Mouse (Mus musculus) regulatory T cell (primary cell): ENCODE measurements around the gene Ubxn7.

Source experiments
- in situ Hi-C: fragments of 300-600 bp; cut with MboI, MseI; formaldehyde crosslinking; loops from one replicate; pipeline ENCODE4 v1.15.1; 2025; ENCODE audit warnings: high pct_unique_total_duplicates

Ubxn7 gene

DNA sequence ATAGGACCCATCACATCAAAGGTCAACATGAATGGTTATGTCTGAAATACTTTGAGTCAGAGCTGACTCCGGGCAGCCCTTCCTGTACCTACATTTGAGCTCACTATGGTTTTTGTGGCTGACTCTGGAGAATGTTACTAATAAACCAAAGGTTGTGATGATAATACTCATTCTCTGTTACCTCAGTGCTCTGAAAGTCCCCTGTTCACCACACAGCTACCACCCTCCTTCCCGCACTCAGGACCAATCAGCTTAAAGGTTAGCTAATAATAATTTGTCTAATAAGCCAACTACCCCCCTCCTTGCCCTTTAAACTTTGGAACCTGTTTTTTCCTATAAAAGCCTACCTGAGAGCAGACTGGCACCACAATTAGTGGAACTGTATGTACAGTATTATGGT is 47.5 kb downstream of the Ubxn7 start:
- in situ Hi-C loops = no loop called here

DNA sequence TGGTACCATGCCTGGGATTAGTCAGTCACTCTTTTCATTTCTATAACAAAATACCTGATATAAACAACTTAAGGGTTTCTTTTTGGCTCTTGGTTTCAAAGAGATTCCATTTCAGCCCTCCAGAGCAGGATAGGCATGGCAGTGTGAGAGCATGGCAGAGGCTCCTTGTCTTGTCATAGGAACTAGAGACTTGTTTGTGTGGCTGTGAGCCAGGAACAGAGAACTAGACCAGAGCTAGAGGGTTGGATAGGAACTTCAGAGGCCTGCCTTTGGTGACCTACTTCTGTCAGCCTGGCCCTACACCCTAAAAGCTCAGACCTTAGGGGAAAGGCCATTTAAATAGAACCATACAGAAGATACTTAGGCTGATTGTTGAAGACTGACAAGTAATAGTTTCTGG is 50.8 kb downstream of the Ubxn7 start:
- in situ Hi-C loops = no loop called here

DNA sequence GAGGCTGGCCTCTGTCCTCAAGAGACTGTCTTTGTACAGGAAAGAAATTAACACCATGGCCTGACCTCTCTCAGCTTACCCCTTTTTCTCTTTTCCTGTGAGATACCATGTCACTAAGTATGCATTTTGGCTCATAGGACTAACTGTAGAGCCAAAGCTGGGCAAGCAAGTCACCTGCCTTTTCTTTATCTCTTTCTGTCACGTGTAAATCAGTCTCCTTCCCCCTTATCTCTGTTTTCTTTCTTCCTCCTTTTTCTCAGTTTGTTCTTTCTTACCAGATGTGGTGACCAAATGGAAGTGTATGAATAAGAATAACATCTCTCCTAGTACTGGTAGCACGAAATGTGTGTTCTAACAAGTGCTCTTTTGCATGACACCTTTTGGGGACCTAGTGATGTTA is 52.8 kb downstream of the Ubxn7 start:
- in situ Hi-C loops = no loop called here

DNA sequence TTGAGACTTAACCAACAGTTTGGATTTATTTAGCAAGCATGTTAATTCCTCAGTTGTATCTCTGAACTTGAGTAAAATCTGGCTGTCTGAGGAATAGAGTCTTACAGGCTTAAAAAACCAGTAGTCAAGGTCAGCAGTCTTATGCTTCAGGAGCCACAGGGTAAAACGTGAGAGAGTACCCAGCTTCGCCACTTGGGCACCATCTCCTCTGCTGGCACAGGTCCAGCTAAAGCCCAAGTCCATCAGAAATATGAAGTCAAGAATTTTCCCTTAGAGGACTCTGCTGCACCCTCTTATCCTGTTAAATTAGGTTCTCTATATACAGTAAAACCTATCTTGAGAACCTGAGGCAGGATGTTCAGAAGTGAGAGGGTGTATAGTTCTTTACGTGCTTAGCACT is 54.8 kb downstream of the Ubxn7 start:
- in situ Hi-C loops = no loop called here

DNA sequence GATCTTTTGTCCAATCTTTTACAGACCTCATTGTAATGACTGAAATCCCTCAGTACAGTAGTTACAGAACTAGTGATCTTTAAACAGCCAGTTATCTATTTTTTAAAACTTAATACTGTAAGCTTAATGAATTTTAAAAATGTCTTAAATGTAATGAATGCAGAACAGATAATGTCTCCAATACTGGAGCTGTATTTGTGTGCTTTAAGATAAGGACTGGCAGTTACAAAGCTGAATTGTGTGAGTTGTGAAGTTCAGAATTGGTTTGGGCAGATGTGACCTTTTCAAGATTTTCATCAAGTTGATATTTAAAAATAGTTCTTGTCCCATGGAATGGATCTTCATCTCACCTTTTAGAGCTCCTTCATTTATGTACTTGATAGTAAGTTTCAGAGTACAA is 57.0 kb downstream of the Ubxn7 start:
- in situ Hi-C loops = no loop called here

DNA sequence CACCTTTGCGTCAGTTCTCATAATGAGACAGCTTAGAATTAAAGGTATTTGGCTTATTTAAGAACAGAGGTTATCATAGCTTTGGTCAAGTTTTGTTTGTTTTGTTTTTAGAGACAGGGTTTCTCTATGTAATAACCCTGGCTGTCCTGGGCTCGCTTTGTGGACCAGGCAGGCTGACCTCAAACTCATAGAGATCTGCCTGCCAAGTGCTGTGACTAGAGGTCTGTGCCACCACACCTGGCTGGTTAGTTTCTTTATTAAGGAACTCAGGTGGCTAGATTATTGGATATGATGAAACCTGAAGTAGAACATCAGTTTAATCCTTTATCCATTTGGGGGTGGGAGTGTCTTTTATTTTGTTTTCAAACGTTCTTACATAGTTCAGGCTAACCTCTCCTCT is 57.8 kb downstream of the Ubxn7 start:
- in situ Hi-C loops = no loop called here

DNA sequence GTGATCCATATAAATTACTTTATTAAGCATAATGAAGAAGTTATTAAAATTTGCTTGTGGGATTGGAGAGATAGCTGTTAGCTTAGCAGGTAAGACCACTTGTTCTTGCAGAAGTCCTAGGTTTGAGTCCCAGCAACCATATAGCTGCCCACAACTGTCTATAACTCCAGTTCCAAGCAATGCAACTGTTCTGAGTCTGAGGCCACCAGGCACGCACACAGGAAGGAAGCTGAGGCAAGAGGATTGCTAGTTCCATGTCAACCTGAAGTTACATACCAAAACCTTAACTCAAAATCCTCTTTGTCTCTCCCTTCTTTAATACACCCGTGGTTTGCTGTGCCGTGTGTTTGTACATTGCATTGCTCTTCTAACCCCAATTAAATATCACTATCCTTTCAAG is 58.8 kb downstream of the Ubxn7 start:
- in situ Hi-C loops = no loop called here

DNA sequence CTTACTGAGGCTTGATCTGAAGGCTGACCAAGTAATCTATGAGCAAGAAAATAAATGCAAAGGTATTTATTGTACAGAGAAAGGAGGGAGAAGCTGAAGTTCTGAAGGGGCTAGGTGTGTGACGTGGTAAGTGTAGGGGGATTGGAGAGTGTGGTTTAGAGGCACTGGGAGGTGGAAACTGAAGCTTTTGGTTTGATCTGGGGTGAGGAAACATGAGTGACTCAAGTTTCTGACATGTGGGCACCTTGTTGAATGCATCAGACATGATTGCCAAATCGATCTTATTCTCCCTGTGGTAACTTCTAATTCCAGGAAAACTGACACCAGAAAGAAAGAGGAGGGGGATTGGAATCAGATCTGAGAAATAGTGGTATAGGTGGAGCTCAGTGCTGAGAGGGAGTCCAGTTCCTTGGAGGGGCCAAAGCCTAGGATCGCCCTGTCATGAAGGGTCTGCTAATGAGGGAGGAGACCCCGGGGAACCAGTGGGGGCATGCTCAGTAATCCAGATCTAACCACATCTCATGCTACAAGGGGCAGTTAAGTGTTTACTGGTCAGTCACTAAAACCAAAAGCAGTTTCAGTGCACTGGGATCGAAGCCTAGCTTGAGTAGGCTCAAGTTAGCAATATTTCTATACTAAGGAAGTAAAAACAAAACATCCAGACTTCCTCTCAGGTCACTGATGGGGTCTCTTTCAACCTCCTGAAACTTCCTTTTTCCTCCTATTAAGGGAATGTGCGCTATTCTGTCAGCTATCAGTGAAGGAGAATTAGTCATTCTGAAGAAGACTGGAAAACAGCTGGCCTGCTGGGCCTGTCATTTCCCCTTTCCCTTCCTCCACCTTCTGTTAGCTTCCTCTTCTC is 63.9 kb downstream of the Ubxn7 start:
- in situ Hi-C loops = no loop called here

DNA sequence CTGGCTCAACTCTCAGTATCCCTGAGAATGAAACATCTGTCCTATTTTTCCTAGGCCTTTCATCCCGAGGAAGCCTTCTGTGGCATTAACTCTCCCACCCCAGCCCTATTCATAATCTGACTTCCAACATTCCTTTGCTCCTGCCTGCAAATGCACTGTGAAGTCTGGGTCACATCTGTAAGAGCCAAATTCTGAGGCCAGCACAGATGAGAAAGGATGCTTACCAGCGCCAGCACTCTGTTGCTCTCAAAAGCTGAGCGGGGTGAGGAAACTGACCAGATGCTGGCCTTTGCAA is 64.4 kb downstream of the Ubxn7 start:
- in situ Hi-C loops = no loop called here

DNA sequence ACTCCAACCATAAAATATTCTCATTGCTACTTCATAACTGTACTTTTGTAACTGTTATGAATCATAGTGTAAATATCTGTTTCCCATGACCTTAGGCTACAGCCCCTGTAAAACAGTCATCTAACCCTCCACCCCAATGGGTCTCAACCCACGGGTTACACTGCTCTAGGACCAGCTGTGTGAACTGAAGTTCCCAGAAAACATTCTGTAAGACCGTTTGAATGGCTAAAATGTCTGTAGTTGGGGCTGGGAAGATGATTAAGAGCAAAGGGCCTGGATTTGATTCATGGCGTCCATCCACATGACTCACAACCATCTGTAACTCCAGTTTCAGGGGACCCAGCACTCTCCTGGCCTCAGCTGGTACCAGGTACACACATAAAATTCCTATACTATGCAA is 66.1 kb downstream of the Ubxn7 start:
- in situ Hi-C loops = no loop called here

DNA sequence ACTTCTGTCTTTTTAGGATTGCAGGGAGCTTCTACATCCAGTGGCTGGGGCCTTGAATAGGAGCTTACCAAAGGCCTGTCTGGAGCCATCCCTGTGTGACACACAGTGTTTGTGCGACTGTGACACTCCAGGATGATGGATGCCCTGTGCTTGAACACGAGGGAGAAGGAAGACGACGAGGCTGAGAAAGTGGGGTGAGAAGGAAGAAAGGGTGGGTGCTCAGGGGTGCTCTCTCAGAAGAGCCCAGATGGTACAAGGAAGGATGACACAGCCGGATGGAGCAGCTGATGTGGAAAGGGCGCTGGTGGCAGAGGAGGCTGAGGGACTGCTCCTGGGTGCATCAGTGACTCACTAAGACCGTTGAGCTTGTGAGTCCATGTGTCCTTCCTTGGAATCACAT is 68.2 kb downstream of the Ubxn7 start, which contains the start of gene Tm4sf19:
TSS of gene Tm4sf19 (plus strand) at position 240 of the 400 bp plus-strand sequence.
- in situ Hi-C loops = no loop called here

DNA sequence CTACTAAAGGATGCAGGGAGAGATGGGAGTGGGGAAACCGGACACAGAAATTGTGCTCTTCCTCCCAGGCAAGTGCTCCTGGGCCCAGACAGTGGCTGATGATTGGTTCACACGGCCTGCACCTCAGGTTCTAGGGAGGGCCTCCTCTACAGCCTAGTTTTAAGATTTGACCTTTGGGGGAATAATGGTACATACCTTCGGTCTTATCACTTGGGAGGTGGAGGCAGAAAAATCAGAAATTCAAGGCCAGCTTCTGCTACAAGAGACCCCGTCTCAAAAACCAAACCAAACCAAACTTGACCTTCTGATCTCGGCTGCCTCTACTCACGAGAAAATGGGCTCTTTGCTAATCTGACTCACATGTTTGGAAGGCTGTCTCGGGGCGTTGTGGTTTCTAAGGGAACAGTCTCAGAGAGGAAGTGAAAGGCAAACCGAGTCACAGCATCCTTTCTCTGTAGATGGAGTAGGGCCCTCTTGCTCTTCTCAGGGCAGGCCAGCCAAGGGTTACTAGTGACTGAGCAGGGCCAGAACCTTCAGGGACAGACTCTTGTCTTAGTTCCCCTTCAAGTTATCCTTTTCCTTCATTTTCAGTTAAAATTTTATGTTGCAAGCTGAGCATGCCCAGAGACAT is 69.4 kb downstream of the Ubxn7 start:
- in situ Hi-C loops = no loop called here

DNA sequence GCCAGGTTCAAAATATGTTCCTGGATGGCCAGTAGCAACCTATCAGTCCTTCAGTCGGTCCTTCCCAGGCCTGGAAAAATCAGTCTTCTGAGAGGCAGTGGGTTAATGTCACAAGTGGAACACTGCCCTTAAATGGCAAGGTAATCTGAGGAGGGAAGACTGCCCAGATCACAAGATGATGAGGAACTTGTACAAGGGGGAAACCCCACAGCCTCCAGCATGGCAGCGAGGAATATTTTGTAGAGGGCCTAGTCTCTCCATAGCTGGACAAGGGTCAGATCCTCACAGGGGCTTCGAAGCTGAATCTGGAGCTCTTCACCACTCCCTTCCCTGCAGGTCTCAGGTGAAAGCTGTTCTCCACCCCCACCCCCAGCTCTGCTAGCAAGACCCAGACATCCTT is 70.8 kb downstream of the Ubxn7 start:
- in situ Hi-C loops = no loop called here

DNA sequence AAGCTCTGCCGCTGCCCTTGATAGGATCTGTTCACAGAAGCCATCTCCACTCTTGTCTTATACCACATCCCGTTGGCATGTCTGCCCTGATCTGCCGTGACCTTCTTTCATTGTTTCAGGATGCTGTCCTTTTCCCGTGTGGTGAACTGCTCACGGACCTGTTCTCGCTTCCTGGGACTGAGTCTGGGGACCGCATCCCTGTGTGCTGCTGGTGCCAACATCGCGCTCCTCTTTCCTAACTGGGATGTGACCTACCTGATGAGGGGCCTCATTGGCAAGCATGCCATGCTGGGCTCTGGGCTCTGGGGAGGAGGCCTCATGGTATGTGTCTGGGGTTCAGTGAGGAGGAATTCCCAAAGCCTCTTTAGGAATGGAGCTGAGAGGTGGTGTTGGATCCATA is 73.7 kb downstream of the Ubxn7 start:
- in situ Hi-C loops = no loop called here

DNA sequence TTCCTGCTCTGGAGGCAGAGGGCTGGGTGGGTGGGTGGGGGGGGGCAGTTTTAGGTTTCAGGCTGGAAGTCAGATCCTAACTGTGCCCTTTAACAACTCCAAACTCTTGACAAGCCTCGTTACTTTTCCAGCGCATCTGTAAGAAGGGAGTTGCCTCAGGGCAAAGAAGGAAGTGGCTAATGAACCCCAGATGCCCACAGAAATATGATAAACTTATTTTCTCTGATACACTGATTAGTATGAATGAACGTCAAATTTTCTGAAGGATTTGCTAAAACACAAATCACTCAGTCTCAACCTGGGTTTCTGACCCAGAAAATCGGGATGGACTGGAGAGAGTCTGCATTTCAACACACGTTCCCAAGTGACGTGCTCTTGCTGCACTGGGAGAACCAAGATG is 74.6 kb downstream of the Ubxn7 start:
- in situ Hi-C loops = no loop called here

DNA sequence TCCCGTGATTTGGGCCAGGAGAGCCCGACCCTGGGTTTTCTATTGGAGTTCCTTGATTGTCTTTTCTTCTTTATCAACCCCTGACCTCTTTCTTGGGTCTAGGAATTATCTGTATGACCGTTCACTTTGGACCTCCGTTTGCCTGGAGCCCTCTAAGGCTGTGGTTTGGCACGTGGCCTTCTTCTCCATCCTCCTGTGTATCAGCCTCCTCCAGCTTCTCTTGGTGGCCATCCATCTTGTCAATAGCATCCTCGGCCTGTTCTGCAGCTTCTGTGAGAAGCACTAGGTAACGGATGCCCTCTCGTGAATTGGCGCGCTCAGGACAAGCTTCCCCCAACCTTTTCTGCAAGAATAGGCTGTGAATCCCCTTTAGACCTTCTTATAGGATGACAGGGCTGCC is 75.7 kb downstream of the Ubxn7 start:
- in situ Hi-C loops = no loop called here

DNA sequence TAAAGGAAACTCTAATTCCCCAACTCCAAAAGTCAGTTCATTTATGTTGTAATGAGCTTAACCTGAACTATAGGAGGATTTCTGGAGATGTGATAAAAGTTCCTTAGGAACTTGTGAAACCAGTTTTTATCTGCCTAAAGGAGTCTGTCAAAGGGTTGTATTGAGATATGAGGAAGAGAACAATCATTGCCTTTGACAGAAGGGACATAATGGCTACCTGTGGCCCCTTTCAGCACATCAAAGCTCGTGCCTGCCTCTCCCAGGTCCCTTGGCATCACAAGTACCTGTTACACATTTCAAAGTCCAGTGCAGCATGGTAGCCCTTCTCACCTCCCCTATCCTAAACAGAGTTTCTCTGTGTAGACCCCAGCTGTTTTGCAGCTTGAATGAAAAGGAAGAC is 85.4 kb downstream of the Ubxn7 start:
- in situ Hi-C loops = no loop called here

DNA sequence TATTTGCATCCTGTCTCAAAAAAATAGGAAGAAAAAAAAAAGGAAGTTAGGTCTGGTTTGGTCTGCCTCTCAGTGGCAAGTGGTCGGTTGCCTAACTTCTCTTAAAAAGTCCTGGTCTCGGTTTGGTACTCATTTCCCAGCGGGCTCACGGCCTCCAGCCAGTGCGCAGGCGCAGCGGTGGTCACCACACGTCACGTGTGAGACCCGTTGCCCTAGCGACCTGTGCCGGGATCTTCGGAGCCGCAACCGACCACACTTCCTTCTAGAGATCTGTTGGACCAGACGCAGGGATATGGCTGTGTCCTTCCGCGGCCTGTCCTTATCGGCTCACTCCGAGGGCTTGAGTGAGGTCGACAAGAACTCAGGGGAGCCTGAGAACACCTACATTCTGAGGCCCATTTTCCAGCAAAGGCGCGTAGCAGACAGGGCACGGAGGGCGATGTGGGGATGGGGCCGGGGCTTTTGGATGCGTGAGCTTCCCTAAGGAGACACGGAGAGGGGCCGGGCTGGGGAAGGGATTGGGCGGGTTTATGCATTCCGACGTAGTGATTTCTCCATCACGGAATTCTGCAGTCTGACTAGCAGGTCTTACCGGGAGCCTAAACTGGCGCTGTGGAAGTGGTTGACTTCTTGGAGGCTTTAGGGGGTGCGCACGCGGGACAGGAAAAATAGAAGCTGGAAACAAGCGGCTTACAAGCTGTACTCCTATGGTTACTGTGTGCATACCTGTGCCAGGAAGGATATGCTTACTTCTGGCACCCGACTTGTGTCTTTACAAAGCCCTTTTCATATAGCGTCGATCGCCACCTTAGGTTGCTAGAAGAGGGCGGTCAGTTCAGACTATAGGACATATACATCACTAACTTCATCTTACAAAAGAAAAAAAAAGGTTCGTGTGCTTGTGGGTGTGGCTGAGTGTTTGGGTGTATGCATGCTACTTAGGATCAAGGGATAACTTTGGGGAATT is 87.7 kb downstream of the Ubxn7 start, which contains the start of gene Tctex1d2:
TSS of gene Tctex1d2 (plus strand) at position 186 of the 967 bp plus-strand sequence.
- in situ Hi-C loops = no loop called here

DNA sequence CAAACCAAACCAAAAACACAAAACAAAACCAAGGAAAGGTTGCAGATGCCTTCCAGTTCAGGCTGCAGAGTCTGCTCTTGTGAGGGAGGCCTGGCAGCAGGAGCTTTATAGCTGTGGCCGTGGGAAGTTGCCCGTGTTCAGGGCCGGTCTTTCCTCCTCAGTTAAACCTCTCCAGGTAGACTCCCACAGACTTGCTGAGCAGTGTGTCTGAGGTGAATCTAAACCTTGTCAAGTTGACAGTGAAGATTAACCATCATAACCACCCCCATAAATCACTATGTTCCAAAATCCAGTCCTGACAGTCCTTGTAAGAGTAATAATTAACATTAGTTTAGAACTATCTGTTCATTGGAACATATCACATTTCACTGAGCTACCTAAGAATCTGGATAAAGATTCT is 95.4 kb downstream of the Ubxn7 start:
- in situ Hi-C loops = no loop called here

DNA sequence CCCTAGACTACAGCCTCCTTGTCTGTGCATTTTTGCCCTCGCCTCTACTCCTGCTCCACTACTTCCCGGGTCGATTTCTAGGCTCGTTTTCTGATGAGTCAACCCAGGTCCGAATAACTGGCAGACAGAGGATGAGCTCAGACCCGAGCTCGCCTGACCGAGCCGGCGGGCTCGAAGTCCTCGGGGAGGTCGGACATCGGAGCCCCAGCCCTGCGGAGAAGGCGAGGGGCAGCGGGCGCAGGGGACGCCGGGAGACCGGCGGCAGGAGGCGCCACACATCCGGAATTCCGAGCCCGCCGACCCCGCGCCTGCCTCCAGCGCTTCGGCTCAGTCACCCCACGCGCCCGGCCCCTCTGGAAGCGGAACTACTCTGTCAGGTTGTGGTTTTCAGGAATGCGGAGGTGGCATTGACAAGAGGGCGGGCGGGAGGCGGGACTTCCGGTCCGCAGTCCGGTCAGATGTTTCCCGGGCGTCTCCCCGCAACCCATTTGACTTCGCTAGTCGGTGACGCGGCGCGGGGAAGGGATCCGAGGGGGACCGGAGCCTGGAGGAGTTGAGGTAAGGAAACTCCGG is 98.5 kb downstream of the Ubxn7 start, which contains the start of gene Pcyt1a:
TSS of gene Pcyt1a (plus strand) at position 448 of the 573 bp plus-strand sequence.
- in situ Hi-C loops = loop anchor here (5.0 kb wide), 1 partner anchor 82 kb away; no protein-coding TSS in a partner anchor

DNA sequence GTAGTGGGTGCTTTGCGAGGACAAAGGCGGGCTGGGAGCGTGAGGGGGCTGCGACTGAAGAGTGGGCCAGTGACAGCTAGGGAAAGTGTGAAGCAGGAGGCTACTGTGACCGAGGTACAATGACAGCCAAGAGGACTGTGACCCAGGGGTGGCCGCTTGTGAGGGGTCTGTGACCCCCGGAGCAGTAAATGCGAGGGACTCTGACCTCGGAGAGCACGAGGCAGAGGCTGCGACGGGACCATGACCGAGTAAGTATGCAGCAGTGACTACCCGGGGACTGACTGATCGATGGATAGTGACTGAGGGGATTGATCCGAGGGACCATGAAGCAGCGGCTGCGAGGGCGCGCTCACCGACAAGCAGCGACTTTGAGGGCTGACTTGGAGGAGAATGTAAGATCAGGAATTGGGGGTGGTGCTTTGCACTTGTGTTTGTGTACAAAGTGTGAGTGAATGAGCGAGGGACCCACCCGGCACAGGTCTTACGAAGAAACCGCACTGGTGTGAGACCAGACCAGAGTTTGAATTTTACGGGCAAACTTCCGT is 99.1 kb downstream of the Ubxn7 start:
- in situ Hi-C loops = loop anchor here (5.0 kb wide), 1 partner anchor 81 kb away; no protein-coding TSS in a partner anchor
